Mouse (Mus musculus) left cerebral cortex, adult 18-20 months (tissue): Measurements from ENCODE around the gene Mlec. TPM values are rescaled to one million over a fixed set of nuclear protein-coding genes. Genes with fewer than 3 reads are reported as not detected.
"Not testable (repeated sequence)": the region's sequence is repeated elsewhere in the genome, so short reads cannot be mapped to it uniquely, and the experiment has no call there.

ENCODE experiments used
- DNase-seq, 2 experiments: peaks; one replicate each; pipeline ENCODE4 v3.0.0; 2021 to 2022; ENCODE audit warnings: low spot score in 2 of 2, mixed read lengths in 1 of 2
- total RNA-seq, 2 experiments: library from RNA; stranded (reverse); gene quantifications; 2 replicates each; pipeline ENCODE4 v1.2.3; 2021

Gene Mlec
- total RNA-seq, 2 experiments from 2014 or later, result 88.6 to 93.5 TPM

- DNase-seq, result no peak
These were observed 30.4 kb downstream of the Mlec start for GRCm38 (mm10) chr5:115127421-115128179.

GRCm38 (mm10) chr5:115126578-115127312 lies 31.2 kb downstream of the Mlec start:
- no peak for DNase-seq

GRCm38 (mm10) chr5:115125211-115125871 lies 32.6 kb downstream of the Mlec start:
- peak; percentile 86 to 92 for DNase-seq

- no peak for DNase-seq
These were observed 33.3 kb downstream of the Mlec start for GRCm38 (mm10) chr5:115124690-115125089.

GRCm38 (mm10) chr5:115120978-115121377 lies 37.0 kb downstream of the Mlec start:
- DNase-seq, result no peak

- peak in 1 of 2 experiments; percentile 57 for DNase-seq
These were observed 38.9 kb downstream of the Mlec start, which contains the start of gene Acads for GRCm38 (mm10) chr5:115118961-115119570. Gene Acads (minus strand): TSS chr5:115119346.

GRCm38 (mm10) chr5:115117467-115117866 lies 40.5 kb downstream of the Mlec start:
- no peak for DNase-seq

- DNase-seq, result no peak
These were observed 41.6 kb downstream of the Mlec start for GRCm38 (mm10) chr5:115116426-115116825.

- no peak for DNase-seq
These were observed 43.5 kb downstream of the Mlec start for GRCm38 (mm10) chr5:115114501-115114900.

GRCm38 (mm10) chr5:115113244-115113643 lies 44.7 kb downstream of the Mlec start:
- DNase-seq, result no peak

- no peak for DNase-seq
These were observed 46.8 kb downstream of the Mlec start for GRCm38 (mm10) chr5:115111156-115111555.

GRCm38 (mm10) chr5:115103253-115103652 lies 54.7 kb downstream of the Mlec start:
- DNase-seq, result not testable (repeated sequence)

GRCm38 (mm10) chr5:115102231-115102630 lies 55.7 kb downstream of the Mlec start:
- DNase-seq, result no peak

GRCm38 (mm10) chr5:115100473-115100872 lies 57.5 kb downstream of the Mlec start:
- DNase-seq, result no peak

- DNase-seq, result no peak
These were observed 58.0 kb downstream of the Mlec start for GRCm38 (mm10) chr5:115099991-115100390.

GRCm38 (mm10) chr5:115099530-115099929 lies 58.4 kb downstream of the Mlec start:
- no peak for DNase-seq

- DNase-seq, result no peak
These were observed 59.8 kb downstream of the Mlec start, which contains the start of gene Gm10401 for GRCm38 (mm10) chr5:115098195-115098594. Gene Gm10401 (minus strand): TSS chr5:115098295.
